Mouse (Mus musculus) E14TG2a.4 (cell line): ENCODE results near the gene Tnnt2.

Source experiments
- CTCF ChIP-seq: conservative IDR thresholded peaks from 2 replicates; pipeline ENCODE4 v1.5.1; 2014; ENCODE audit warnings: low read length
- NANOG ChIP-seq: IDR thresholded peaks from 2 replicates; pipeline ENCODE4 v1.6.1; 2014; ENCODE audit warnings: borderline replicate concordance, low read length, mixed read lengths
- POU5F1 ChIP-seq: IDR thresholded peaks from 2 replicates; pipeline ENCODE4 v1.6.1; 2014; ENCODE audit warnings: low read length, borderline replicate concordance

- peak; percentile 100 for TF ChIP-seq CTCF
- TF ChIP-seq POU5F1, result no peak
- TF ChIP-seq NANOG, result no peak
Observed at GRCm38 (mm10) chr1:135811016-135811646, 25.0 kb upstream of the Tnnt2 start.
